Mouse (Mus musculus): ENCODE data around the gene Ep300.

The Ep300 gene

DNA sequence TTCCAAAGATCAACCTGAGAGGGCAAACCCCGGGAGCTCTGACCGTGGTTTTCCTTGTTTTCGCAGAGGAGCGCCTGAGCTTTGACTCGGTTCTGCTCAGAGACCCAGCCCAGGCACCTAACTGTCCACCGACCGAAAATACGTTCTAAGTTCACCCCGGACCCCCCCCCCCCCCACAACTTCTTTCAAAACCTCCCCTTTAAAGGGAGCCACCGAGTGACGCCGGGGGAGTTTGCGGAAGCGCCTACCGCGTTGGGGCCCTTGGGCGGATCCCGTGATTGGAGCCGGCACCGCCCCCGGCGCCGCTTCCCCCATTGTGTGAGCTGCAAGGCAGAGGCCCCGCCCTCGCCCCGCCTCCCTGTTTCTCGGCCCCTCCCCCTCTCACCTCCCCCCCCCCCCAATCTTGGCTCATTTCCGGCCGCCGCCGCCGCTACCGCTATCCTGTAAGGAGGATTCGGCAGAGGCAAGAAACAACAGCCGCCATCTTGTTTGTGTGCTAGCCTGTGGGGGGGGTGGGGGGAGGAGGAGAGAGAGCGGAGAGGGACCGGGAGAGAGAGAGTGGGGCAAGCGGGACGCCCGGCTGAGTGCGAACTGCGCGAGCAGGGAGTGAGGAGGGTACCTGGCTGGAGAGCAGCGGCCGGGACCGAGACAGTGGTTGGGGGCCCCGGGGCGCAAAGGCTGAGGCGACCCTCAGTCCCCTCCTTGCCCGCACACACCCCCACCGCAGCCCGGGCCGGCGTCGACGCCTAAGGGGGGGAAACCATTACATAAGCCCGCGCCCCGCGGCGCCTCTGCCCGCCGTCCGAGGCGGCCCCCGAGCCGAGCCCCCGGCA, at the start of gene Ep300:
Ep300 (plus strand) TSS at position 439 of the 833 bp plus-strand sequence.
- peak; percentile 33 for DNase-seq (ENCODE audit: extremely low read depth, low read depth, low spot score)

- no peak for DNase-seq (ENCODE audit: extremely low read depth, low read depth, low spot score)
Measured at GRCm38 (mm10) chr15:81535881-81536351, 49.2 kb upstream of the Ep300 start.

GRCm38 (mm10) chr15:81538149-81538548, 47.0 kb upstream of the Ep300 start:
- DNase-seq (ENCODE audit: extremely low read depth, low read depth, low spot score): no peak

GRCm38 (mm10) chr15:81539560-81539959, 45.6 kb upstream of the Ep300 start:
- DNase-seq (ENCODE audit: extremely low read depth, low read depth, low spot score): no peak

- DNase-seq (ENCODE audit: extremely low read depth, low read depth, low spot score): no peak
Measured at GRCm38 (mm10) chr15:81544916-81545315, 40.2 kb upstream of the Ep300 start.

- no peak for DNase-seq (ENCODE audit: extremely low read depth, low read depth, low spot score)
Measured at GRCm38 (mm10) chr15:81545387-81546176, 39.6 kb upstream of the Ep300 start.

- DNase-seq (ENCODE audit: extremely low read depth, low read depth, low spot score): no peak
Measured at GRCm38 (mm10) chr15:81553455-81553854, 31.7 kb upstream of the Ep300 start.

DNA sequence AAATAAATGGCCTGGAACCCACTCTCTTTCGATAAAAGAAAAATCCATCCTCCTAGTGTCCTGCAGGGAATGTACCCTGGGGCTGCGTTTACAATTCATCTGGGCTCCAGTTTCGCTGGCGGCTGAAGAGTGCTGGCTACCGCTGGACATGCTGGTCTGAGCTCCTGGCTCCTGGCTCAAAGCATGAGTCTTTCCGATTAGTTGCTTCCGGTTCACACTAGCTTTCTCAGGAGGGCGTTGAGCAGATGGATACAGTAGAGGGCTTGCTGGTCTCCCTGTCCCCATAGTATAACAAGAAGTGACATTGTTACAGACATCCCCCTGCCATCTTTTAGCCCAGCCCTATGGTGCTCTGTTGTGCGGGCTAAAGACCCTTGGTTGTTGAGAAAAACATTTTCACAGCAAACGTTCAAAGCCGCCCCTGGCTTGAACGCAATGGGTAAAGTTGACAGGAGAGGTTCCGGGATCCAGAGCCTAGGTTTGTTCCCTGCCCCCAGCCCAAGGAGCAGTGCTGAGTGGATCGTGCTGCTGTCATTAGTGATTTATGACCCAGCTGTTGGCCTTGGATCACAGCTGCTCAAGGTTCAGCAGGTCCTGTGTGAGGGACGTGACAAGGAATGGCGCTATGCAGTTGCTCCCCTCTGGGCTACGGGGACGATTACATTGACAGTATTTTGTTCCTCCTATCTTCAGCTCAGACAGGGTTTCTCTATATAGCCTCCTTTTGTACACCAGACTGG, 30.4 kb upstream of the Ep300 start:
- DNase-seq (ENCODE audit: extremely low read depth, low read depth, low spot score): no peak

DNA sequence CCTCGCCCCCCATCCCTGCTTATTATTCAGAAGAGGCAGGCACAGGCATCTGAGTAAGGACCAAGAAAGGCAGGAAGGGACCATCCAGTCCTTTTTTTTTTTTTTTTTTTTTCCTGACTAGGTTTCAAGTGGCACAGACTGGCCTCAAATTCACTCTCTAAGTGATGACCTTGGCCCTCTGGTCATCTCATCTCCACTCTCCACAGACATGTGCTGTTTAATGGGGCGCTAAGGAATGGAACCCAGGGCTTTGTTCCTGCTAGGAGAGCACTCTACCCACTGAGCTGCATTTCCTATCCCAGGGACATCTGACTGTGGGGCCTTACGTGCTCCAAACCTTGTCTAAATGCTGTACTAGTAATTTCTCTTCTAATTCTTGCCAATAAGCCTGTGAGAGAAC, 29.2 kb upstream of the Ep300 start:
- DNase-seq (ENCODE audit: extremely low read depth, low read depth, low spot score): no peak

DNA sequence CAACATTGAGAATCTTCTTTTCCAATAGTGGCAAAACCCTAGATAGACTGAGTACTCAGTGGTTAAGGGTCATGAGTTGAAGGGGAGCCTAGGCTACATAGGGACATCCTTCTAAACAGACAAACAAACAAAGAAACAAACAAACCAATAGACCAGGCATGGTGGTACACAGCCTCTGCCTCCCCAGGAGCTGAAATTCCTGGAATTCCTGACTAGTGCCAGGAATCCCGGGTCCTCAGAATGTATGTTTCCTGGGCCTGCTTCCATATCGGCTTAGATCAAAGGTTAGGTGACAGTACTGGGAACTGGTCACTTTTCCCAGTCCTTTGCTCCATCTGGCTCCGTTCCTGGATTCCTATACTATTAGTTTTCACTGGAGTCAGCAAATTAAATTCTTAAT, 23.6 kb upstream of the Ep300 start:
- no peak for DNase-seq (ENCODE audit: extremely low read depth, low read depth, low spot score)

DNA sequence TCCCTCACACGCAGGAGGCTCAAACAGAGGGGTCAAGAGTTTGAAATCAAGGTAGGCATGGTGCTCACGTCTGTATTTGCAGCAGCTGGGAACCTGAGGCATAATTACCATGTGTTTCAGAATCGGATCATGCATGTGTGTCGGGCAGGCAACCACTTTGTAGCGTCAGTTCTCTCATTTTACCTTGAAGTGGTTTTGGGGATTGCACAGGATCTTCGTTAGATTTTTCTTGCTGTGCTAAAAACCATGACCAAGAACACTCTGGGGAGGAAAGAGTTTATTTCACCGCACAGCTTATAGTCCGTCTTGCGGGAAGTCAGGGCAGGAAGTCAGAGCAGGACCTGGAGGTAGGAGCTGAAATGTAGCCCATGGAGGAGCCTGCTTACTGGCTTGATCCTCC, 23.2 kb upstream of the Ep300 start:
- no peak for DNase-seq (ENCODE audit: extremely low read depth, low read depth, low spot score)

GRCm38 (mm10) chr15:81562491-81563488, 22.4 kb upstream of the Ep300 start:
- DNase-seq (ENCODE audit: extremely low read depth, low read depth, low spot score): no peak

GRCm38 (mm10) chr15:81568093-81568492, 17.1 kb upstream of the Ep300 start:
- no peak for DNase-seq (ENCODE audit: extremely low read depth, low read depth, low spot score)

DNA sequence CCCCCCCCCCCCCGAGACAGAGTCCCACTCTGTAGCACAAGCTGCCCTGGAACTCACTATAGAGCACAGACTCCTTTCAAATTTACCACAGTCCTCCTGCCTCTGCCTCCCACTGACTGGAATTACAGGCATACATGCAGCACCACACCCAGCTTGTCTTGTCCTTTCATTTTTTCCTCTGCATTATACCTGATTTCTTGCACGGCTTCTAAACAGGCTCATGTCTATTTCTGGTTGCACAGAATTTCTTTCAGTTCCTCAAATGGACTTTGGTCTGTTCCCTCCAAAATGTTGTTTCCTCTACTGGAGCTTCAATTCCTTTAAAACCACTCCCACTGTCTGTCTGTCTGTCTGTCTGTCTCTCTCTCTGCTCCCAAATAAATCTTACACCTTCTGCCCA, 16.6 kb upstream of the Ep300 start:
- DNase-seq (ENCODE audit: extremely low read depth, low read depth, low spot score): no peak

- DNase-seq (ENCODE audit: extremely low read depth, low read depth, low spot score): no peak
Measured at GRCm38 (mm10) chr15:81576961-81577360, 8.2 kb upstream of the Ep300 start.

DNA sequence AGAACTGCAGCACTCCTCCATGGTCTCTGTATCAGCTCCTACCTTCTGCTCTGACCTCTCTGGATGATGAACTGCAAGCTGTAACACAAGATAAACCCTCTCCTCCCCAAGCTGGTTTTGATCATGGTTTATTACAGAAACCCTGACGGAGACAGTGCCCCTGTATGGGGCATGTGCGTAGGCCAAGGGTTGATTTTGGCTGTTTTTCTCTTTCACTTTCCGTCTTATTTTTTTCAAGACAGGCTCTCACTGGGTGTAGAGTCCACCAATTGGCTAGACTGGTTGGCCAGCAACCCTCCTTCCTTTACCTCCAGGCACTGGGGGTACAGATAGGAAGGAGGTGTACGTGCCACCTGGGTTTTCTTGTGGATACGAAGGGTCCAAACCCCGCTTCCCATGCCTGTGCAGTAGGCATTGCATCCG, 7.4 kb upstream of the Ep300 start:
- DNase-seq (ENCODE audit: extremely low read depth, low read depth, low spot score): no peak

- DNase-seq (ENCODE audit: extremely low read depth, low read depth, low spot score): no peak
Measured at GRCm38 (mm10) chr15:81584466-81584865, 685 bp upstream of the Ep300 start.

DNA sequence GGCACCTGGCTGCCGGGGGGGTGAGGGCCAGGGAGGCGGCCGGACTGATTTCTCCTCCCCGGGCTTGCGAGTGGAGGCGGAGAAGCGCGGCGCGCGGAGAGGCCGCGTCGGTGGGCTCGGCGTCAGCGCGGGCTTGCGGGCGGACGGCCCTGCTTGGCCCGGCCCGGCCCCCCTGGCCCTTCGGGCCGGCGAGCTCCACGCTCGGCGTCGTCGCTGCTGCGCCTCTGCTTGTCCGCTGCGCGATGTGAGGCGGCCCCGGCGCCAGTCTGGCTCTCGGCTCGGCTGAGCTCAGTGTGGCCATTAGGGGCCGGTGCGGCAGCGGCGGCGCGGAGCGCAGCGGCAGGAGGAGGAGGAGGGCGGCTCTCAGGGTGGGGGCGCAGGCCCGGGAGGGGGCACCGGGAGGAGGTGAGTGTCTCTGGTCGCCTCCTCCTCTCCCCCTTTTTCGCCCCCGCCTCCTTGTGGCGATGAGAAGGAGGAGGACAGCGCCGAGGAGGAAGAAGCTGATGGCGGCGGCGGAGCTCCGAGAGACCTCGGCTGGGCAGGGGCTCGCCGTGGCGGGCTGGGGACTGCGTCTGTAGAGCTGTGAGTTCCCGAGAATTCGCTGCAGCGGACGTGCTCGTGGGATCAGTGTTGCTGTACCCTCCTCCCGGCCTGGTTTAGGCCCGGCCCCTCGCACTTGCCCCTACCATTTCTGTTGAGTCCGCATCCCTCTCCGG, 753 bp downstream of the Ep300 start:
- DNase-seq (ENCODE audit: extremely low read depth, low read depth, low spot score): no peak

DNA sequence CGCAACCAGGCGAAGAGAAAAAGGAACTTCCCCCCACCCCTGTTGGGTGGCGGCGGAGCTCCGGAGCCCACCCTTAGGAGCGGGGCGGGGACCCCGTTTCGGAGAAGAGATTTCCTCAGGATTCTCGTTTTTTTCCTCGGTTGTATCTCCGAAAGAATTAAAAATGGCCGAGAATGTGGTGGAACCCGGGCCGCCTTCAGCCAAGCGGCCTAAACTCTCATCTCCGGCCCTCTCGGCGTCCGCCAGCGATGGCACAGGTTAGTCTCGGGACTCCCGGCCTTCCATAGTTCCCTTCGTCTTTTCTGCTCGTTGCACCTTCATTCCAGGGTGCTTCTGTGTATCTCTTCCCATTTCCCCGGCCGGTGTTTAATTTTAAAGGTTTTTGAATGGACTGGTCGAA, 1.3 kb downstream of the Ep300 start:
- no peak for DNase-seq (ENCODE audit: extremely low read depth, low read depth, low spot score)
